Mouse (Mus musculus) fat pad, adult 2 months (tissue): ENCODE measurements around the gene Srbd1.

Experiments used
- DNase-seq: peaks from one replicate; pipeline ENCODE4 v3.0.0-alpha.2; 2011; ENCODE audit warnings: low read depth, low spot score; ENCODE audit errors: extremely low read depth

Gene Srbd1

DNA sequence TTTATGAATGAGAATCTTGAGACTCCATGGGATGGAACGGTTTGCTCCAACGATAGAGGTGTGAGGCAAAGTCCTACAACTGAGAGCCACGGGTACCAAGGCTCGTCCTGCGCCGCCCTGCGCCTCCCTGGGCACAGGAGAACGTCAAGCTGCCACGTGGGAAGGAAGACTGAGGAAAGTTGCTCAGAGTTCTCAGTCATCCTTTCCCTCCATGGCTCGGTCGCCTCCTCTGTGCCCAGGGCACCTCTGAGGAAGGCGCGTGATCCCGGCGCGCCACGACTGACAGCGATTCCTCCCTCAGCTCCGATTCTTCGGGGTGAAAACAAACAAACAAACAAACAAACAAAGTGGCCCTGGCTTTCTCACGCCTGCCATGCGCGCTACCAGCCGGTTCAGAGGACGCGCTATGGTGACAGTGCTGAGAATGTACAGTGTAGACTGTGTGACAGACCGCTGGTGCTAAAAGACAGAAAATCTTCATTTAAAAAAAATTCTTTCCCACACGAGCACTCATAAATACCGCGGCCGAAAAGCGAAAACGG, 367 bp downstream of the Srbd1 start:
- no peak for DNase-seq

DNA sequence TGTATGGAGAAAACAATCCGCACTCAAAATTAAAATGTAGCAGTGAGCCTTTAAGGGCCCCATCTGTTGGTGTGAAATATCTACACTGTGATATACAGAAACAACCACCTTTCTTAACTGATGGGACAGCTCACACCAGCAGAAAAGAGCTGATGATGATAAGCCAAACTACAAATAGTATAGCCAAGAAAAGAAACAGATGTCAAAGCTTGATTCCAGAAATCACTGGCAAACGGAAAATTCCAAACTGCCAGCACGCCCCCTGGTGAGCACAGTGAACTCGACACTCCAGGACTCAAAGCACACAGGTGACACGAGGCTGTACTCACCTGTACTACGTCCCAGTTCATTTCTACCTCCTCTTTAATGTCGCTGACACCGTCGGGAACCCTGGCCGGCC, 9.1 kb downstream of the Srbd1 start:
- DNase-seq, result no peak

DNA sequence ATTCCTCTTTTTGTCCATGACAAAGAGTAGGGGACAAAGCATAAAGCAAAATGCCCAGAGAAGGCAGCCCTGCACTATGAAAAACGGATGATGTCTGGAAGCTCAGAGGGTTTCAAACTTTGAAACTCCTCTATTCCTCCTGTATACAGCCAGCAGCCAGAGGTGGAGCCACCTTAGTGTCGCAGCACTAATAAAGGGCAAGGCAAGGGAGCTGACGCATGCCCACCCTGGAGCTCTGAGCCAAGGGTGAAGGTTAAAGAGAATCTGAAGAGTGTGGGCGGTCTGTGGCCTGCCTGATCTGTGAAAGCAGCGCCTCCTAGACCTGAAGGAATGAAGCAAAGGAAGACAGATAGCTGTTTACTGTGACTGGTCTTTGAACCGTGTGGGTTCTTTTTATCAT, 10.5 kb downstream of the Srbd1 start:
- no peak for DNase-seq

DNA sequence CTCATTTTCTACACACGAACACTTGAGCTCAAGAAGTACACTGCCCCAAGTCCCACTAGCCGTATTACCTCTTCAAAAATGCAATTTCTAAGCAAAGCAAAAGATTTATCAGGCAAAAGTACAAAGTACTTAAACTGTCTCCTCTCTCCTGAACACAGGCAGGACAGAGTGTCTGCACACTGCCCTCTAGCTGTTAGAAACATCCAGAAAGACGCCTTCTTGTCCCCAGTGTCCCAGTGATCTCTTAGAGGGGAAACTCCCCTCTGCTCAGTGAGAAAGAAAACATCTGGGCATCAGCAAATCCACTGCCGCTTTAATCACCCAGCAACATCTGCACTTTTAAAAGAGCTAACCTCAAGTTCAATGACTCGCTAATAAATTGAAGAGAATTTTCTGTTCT, 12.4 kb downstream of the Srbd1 start:
- no peak for DNase-seq

DNA sequence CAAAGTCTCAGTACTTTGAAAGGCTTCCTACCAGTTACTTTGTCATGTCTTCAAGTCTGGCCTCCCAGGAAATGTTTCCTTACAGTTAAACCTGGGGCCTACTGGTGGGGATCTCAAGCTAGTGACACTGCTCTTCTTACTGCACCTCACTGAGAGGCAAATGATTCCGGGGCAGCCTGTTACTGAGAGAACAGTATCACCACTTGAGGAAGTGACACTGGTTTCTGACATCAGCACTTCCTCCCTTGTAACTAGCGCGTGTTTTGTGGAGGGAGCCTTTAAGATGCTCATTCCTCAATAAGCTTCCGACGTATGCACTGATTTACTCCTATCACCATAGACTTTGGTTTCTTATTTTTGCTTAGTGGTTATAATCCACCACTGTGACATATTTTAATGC, 16.8 kb downstream of the Srbd1 start:
- DNase-seq, result no peak

DNA sequence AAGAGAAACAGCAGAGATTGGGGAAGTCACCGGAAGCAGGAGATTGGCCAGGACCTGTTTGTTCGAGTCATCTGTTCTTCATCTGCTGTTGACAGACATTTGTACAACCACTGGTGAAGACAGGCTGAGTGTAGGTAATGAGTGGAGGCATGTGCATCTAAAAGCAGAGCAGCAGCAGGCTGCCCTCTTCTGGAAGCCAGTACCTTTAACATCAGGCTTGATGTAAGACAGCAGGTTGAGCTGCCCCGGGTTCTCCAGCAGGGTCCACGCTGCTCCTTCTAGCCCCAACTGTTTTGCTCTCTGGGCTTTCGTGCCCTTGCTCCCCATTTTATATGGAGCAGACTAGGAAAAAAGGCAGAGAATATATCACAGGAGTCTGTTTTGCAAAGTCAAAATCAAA, 19.1 kb downstream of the Srbd1 start:
- no peak for DNase-seq

DNA sequence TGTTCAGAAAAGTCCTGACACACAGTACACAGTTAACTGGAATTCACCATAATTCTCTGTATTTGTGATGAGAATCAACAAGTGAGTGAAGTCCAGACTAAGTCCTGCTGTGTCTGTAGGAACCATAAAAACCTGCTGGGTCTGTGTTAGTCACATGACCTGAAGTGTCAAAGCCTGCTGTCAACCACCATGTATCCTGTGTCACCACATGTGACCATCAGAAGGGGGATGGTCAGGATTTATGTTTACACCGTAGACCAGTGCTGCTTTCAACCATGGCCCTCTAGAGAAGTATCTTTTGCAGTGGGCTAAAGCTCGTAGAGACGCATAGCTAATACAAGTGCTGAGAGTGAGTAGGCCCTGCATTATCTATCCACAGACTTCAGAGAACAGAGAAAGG, 21.8 kb downstream of the Srbd1 start:
- DNase-seq, result no peak

DNA sequence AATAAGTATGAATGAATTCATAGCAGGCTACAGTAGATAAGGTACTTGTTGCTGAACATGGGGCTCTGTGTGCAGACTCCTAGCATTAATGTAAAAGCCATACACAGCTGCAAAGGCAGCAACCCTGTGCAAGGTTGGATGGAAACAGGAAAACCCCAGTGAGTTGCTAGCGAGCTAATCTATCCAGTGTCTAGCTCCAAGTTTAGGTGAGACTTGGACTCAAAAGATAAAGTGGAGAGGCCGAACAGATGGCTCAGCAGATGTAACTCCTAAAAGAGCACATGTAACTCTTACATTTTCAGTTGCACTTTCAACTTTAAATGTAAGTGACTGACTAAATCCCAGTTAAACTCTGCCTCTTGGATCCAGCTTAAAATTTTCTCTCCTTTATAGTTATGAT, 48.1 kb downstream of the Srbd1 start:
- no peak for DNase-seq

DNA sequence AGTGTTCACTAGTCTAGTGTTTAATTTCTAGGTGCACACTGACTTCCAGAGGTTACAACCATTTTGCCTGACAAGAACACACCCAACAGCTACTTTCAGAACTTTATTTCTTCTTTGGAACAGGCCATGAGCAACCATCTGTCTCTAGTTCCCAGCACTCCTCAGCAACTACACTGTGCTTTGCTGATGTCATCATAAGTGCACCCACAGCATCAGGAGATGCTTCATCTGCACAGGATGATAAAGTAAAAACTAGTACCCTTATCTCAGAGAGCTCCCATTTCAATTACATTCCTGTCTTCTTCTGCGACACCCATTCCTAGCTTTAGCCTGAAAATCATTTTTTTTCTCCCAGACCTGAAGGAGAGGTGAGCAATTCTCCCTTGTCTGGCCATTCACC, 51.9 kb downstream of the Srbd1 start:
- no peak for DNase-seq

DNA sequence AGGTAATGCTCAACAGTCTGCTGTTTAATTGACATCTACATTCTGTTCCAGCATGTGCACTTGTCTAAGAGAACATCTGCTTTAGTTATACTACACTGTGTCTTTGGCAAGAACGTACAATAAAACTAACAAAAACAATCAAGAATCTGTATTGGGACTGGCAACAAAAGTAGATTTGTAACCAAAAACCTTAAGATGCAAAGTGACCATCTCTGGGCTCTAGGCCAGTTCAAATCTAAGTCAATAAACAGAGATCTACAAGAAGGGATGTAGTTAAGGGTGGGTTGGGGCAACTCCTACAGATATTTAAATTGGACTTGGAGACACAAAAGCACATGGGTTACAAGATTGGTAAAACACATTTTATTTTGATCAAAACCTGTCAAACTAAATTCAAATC, 53.3 kb downstream of the Srbd1 start:
- DNase-seq, result no peak

DNA sequence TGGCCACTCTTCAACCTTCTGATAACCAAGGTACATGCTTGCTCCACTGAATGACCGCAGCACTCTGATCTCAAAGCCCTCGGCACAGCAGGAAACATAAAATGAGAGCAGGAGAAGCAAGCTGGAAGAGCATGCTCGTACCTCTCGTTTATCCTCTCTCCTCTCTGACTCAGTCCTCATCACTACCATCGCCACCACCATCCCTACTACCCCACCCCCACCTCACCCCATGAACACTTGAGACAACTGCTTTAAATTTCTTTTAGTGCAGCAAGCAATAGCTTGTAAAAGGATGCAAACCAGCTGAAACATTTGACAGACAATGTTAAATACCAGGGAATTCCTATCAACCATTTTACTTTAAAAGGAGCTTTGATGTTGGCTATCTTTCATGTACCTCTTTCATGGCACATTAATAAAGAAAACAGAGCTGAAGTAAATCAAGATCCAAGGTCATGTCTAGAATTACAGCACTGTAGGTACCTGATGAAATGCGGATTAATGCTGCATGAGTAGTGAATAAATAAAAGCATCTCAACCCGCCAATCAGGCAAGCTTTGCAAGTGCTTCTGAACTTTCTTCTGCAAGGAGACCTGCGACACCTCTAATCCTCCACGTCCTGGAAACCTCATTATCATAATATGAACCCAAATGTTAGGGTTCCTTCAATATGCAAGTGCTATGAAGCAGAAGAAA, 54.9 kb downstream of the Srbd1 start:
- no peak for DNase-seq

DNA sequence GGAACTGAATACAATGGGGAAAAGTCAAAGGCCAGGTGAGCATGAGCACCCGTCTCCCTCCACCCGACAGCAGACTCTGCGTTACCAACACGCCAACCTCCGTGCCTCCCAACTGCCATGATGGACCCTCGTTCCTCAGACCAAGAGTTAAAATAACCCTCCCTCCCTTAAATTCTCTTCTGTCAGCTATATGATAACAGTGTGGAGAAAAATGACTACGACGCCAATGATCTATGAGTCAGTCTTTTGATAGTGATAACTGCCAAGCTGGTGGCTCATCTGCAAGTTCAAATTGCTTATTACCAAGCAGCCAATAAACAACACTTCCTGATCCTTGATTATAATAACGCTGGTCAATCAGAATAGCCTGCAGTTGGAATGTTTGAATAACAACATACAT, 57.1 kb downstream of the Srbd1 start:
- no peak for DNase-seq

DNA sequence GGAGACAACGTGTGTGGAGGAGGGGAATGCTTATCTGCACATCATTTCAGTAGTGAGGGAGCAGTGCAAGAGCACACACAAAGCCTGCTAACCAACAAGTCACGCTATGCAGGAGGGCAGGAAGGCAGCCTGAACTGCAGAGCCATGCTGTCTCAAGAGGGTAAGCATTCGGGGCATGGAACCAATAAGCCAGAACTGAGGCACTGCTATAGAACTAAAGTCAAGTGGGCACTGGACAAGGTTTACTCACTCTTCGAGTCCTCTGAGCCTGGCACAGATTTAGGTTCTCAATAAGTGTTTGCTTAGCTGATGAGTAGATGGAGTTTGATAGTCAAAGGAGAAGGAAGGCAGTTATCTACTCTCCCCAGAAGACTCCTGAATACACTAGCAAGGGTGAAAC, 58.8 kb downstream of the Srbd1 start:
- DNase-seq, result no peak

DNA sequence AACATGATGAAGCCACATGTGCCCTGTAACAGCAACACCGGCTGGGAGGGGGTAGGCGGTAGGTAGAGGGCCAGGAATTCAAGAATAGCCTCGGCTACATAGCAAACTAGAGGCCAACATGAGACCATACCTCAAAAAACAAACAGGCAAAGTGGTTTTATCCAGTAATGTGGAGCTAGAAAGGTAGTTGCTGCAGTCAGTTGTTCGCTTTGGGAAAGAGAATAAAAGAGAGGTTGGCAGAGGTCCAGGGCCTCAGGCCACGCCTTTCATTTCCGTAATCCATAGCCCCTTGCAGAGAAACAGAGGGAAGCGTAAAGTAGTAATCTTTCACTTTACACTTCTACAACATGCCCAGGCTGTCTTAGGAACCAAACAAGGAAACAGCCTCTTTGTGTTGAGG, 61.8 kb downstream of the Srbd1 start:
- no peak for DNase-seq

DNA sequence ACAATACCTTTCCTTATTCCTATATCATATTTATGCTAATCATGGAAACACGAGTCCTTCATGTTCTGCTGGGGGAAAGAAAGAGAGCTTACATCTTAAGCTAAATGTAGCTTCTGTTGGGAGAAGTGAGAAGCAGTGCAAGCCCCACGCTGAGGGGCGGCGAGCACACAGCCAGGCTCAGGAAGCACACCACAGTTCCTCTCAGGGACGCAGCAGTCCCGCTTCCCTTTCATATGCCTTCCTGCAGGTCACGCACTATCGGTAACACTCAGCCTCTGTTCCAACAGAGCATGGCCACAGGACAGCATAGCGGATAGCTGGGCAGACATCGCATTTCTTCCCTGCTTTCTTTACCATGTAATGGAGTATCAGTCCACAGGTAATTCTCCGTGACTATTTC, 66.9 kb downstream of the Srbd1 start:
- DNase-seq, result no peak

DNA sequence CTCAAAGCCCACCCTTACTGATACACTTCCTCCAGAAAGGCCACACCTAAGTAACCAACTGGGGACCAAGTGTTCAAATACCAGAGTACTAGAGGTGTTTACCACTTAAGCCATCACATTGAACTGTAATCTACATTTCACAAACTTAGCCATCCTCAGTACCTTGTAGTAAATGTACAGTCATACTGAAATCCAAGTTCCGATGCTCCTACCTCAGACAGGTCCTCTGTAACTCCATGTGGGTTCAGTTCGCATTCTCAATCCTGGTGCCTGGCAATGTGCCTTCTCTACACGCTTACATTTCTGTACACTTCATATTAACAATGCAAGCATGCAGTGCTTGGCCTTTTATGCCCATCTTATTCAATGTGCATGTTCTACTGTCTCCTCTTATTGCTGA, 77.5 kb downstream of the Srbd1 start:
- DNase-seq, result no peak

DNA sequence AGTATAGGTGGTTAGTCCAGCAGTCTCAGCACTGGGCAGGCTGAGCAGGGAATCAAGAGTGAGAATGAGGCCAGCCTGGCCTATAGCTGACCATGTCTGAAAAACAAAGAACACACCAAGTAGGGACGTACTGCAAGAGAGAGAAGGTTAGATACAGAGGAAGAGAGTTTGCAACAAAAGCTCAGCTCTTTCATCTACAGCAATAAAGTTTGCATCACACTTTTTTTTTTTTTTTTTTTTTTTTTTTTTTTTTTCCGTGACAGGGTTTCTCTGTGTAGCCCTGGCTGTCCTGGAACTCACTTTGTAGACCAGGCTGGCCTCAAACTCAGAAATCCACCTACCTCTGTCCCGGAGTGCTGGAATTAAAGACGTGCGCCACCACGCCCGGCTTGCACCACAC, 79.1 kb downstream of the Srbd1 start:
- DNase-seq, result no peak

DNA sequence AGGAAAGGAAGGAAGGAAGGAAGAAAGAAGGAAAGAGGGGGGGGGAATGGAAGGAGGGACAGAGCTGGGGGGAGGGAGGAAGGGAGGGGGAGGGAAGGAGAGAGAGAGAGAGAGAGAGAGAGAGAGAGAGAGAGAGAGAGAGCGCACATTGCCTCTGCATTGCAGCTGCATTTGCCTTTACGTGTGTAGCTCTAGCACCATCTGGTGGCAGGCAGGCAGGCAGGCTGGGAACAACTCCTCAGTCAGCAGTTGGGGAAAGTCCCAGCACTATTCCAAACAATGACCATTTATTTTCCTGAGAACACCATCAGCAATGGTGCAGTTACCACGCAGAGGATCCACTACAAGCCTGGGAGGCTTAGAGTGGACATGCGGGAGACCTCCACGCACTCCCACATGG, 81.5 kb downstream of the Srbd1 start:
- no peak for DNase-seq

DNA sequence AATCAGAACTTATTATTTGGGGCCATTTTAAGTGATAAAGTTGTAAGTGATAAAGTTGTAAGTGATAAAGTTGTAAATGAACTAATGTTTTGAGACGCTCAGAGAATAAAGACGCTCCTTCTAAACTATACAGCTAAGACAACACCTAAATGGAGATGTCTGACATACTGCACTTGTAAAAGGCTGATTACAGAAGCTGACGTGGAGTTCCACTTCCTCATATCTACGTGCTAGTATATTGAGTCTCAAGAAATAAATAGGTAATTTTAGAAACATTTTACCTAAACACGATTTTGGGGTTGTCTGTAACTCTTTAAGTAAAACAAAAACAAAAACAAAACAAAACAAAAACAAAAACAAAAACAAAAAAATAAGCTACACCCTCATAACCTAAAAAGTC, 84.1 kb downstream of the Srbd1 start:
- no peak for DNase-seq

DNA sequence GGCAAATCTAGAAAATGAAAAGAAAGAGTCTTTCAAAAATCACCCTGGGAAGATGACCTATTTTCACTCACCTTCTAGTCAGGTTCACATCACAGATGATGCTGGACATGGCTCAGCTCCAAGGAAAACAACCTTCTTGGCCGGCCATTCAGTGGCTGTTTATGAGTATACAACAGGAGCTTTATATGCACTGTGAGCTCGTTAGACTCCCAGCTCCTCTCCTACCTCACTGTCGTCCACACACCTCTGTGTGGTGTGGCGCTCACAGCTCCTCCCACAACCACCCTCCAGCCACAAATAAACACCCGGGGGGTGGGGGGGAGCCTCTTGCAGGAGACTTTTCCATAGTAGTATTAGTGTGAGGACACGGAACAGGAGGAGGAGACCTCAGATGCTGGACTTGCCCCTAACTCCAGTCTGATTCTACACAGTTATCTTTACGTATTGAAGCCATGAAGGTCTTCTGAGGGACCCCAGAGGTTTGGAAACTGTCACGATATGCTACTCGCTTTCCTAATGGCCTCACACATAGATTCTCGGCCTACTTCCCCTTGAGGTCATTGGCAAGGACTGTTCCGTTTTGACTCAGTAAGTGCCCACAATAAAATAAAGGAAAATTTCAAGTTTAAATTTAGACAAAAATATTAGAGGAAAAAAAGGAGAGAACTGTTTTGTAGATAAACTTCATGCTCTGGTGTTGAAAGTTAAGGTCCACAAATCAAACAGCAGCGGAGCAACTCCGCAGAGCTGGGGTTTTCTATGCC, 104.6 kb downstream of the Srbd1 start:
- no peak for DNase-seq

DNA sequence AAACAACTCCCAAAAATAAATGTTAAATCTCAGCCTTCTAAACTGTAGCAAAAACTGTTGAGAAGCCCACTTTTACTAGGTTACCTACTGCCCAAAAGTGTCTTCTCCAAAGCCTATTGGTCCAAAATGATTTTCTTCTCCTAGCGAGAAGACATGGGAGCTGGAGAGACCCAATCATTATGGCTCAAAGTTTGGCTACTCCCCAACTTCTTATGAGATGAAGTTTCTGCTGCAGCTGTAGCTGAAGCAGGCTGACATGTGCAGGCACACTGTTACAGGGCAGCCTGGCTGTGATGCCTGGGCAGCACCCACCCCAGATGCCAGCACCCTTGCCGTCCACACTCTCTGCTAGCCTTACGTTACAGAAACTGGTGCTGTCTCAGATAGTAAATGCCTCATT, 105.2 kb downstream of the Srbd1 start:
- DNase-seq, result no peak

DNA sequence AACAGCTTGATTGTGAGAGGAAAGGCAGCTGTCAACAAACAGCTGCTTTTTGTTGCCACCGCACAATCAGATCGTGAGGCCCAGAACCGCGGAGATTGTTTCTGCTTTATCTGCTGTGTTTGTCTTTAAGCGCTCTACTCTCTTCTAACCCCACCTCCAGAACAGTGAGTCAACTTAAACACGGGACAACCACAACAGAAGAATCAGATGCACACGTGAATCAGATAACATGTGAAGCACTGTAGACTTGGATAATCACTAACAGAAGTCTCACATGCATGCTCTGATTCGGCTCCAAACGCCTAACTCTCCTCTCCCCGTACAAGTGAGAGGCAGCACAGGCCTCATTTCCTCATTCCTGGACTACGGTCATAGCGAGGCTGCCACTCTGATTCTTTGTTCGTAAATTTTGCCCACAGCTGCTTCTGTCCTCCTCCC, 106.7 kb downstream of the Srbd1 start:
- peak; percentile 5 for DNase-seq

DNA sequence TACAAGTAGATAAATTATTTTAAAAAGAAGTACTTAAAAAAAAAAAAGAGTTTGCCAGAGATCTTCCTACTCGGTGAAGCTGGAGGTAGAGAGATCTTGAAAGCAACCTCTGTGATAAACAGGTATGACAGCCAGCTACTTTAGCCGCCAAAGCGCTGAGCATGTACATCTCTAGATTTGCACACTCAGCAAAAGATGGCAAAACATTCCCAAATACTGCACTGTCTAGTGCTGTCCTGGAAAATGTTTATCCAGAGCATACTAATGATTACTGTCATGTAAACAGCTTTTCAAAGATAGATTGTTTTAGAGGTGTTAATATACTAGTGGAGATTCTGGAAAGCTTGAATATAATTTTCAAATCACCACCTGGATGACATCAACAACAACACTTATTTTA, 109.4 kb downstream of the Srbd1 start:
- no peak for DNase-seq
